Mouse (Mus musculus) adrenal gland (tissue): ENCODE measurements at regions not wholly inside any gene's neighbourhood (a gene's known extent, or its start where the extent isn't known, plus 50 kb on each side); places are given as distances from the start of the nearest gene placed in this dataset.

Experiments used
- intact Hi-C: fragments of 180-260 bp; cut with DNase I; formaldehyde crosslinking; loops from one replicate; pipeline ENCODE4 v1.15.1; 2025

GRCm38 (mm10) chr13:107329348-107329747, 307.4 kb upstream of the Kif2a start:
- intact Hi-C loops = loop anchor here (5.0 kb wide), 2 partner anchors 713 to 823 kb away; partner anchors contain the start of gene Smim15

- intact Hi-C loops = loop anchor here (5.0 kb wide), 2 partner anchors 716 to 826 kb away; partner anchors contain the start of gene Smim15
Observed at GRCm38 (mm10) chr13:107325707-107326495, 304.0 kb upstream of the Kif2a start.

GRCm38 (mm10) chr13:107314746-107315145, 292.8 kb upstream of the Kif2a start:
- intact Hi-C loops = no loop called here

GRCm38 (mm10) chr13:107308958-107309639, 287.2 kb upstream of the Kif2a start:
- intact Hi-C loops = no loop called here

GRCm38 (mm10) chr13:107308404-107308803, 286.5 kb upstream of the Kif2a start:
- intact Hi-C loops = no loop called here

- intact Hi-C loops = no loop called here
Observed at GRCm38 (mm10) chr13:107306958-107307357, 285.0 kb upstream of the Kif2a start.

- intact Hi-C loops = no loop called here
Observed at GRCm38 (mm10) chr13:107306232-107306631, 284.3 kb upstream of the Kif2a start.

- intact Hi-C loops = no loop called here
Observed at GRCm38 (mm10) chr13:107305738-107306137, 283.8 kb upstream of the Kif2a start.

- intact Hi-C loops = no loop called here
Observed at GRCm38 (mm10) chr13:107303878-107304277, 282.0 kb upstream of the Kif2a start.

- intact Hi-C loops = no loop called here
Observed at GRCm38 (mm10) chr13:107303322-107303721, 281.4 kb upstream of the Kif2a start.

- intact Hi-C loops = no loop called here
Observed at GRCm38 (mm10) chr13:107300792-107301191, 278.9 kb upstream of the Kif2a start.

GRCm38 (mm10) chr13:107264581-107264980, 242.7 kb upstream of the Kif2a start:
- intact Hi-C loops = no loop called here

- intact Hi-C loops = no loop called here
Observed at GRCm38 (mm10) chr13:107261479-107262050, 239.6 kb upstream of the Kif2a start.

GRCm38 (mm10) chr13:107260274-107260673, 238.3 kb upstream of the Kif2a start:
- intact Hi-C loops = no loop called here

- intact Hi-C loops = no loop called here
Observed at GRCm38 (mm10) chr13:107247792-107248505, 226.0 kb upstream of the Kif2a start.

- intact Hi-C loops = no loop called here
Observed at GRCm38 (mm10) chr13:107246956-107247751, 225.2 kb upstream of the Kif2a start.

GRCm38 (mm10) chr13:107244173-107244572, 222.2 kb upstream of the Kif2a start:
- intact Hi-C loops = no loop called here

GRCm38 (mm10) chr13:107239035-107239387, 217.1 kb upstream of the Kif2a start:
- intact Hi-C loops = no loop called here

- intact Hi-C loops = no loop called here
Observed at GRCm38 (mm10) chr13:107238364-107239034, 216.6 kb upstream of the Kif2a start.

GRCm38 (mm10) chr13:107219456-107219855, 197.5 kb upstream of the Kif2a start:
- intact Hi-C loops = no loop called here
